ENCODE assay signal across 8 mouse cellular contexts in the genomic region with DNA sequence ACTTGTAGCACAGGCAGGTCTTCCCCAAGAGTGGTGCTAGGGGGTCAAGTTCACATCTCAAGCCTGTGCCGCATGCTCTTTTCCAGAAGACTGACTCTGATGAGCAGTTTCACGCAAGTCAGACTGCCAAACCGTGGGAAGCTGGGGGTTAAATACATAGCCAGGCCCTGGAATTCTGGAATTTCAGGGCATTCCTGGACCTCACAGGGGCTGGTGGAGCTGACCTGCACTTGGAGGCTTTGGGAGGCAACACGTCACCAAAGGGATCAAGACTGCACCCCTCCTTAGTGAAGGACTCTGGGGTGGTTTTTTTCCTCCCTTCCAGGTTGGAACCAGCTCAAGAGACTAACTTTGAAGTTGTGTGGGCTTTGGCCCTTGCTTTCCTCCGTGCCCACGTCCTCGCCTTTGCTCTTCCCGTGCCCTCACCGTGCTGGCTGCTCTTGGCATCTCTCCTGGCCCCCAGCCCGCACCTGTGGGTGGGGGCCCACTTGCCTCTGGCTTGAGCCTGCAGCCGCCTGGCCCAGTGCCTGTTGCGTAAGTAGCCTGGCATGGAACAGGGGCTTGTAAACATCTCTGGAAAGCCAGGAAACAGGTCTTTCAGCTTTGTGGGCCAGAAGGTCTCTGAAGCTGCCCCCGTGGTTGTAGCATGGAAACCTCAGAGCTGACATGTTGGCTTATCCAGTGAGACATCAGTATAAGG. TPM values are rescaled to one million over a fixed set of nuclear protein-coding genes. Genes with fewer than 3 reads are reported as not detected.
DNase-seq lines count a peak whose midpoint lies in the region; ATAC-seq and TF ChIP-seq lines count a peak whose summit lies in the region.

No protein-coding gene starts in this region.

- peak; percentile 97 for DNase-seq in heart, adult 11 months
- DNase-seq in heart, adult 8-10 months (ENCODE audit: low spot score), result no peak
- no peak for DNase-seq in frontal cortex, postnatal 25 days (ENCODE audit: low spot score in 2 of 2)
- no peak for DNase-seq in left cerebral cortex, adult 8-10 months (ENCODE audit: low spot score in 2 of 2)
- no peak for DNase-seq in thymus, postnatal 10 days (ENCODE audit: low spot score in 2 of 2)

- H3ac ChIP-seq in myocyte (ENCODE audit: control insufficient read depth, insufficient read length), result no peak overlapping the region

- no peak overlapping the region for H3K9ac ChIP-seq in embryonic facial prominence, embryonic 13.5 days
- H3K9ac ChIP-seq in kidney, embryonic 14.5 days (ENCODE audit: low read depth, low read length), result no peak overlapping the region

- H3K79me2 ChIP-seq in myocyte (ENCODE audit: control insufficient read depth, insufficient read depth), result peaks cover 55% of the 10 kb centered on the region

- WGBS in embryonic facial prominence, embryonic 13.5 days, result 74% methylated on average over 13 of the region's 13 CpGs
- 67% methylated on average over 13 of the region's 13 CpGs for WGBS in kidney, embryonic 14.5 days

- peak overlapping the region; percentile 28; the same call in 1 of the 2 replicates for H3K27ac ChIP-seq in embryonic facial prominence, embryonic 13.5 days
- H3K27ac ChIP-seq in kidney, embryonic 14.5 days (ENCODE audit: low read depth, low read length), result 0 out of 2 replicates have a peak overlapping the region, but pooled peaks have one; percentile 7

- no peak overlapping the region for H3K4me2 ChIP-seq in embryonic facial prominence, embryonic 13.5 days
- no peak overlapping the region for H3K4me2 ChIP-seq in kidney, embryonic 14.5 days (replicated peaks; ENCODE audit: low read depth, low read length)
- H3K4me2 ChIP-seq in myocyte (ENCODE audit: low read depth), result no peak overlapping the region

- ATAC-seq in embryonic facial prominence, embryonic 13.5 days (ENCODE audit: insufficient number of reproducible peaks, insufficient read depth, low FRiP score, low TSS enrichment, low read depth), result no peak
- ATAC-seq in kidney, embryonic 14.5 days (ENCODE audit: low FRiP score, low TSS enrichment), result no peak

- no peaks in the 10 kb centered on the region for H3K9me3 ChIP-seq in embryonic facial prominence, embryonic 13.5 days
- no peaks in the 10 kb centered on the region for H3K9me3 ChIP-seq in kidney, embryonic 14.5 days (ENCODE audit: control insufficient read depth, low read length)

- no peaks in the 10 kb centered on the region for H3K36me3 ChIP-seq in embryonic facial prominence, embryonic 13.5 days
- no peaks in the 10 kb centered on the region for H3K36me3 ChIP-seq in kidney, embryonic 14.5 days (ENCODE audit: control insufficient read depth, insufficient read depth, low read length)
- H3K36me3 ChIP-seq in myocyte (ENCODE audit: control insufficient read depth, insufficient read depth), result peaks cover 4% of the 10 kb centered on the region

- no peaks in the 10 kb centered on the region for H3K27me3 ChIP-seq in embryonic facial prominence, embryonic 13.5 days
- H3K27me3 ChIP-seq in kidney, embryonic 14.5 days (ENCODE audit: control insufficient read depth, insufficient read depth, low read length), result no peaks in the 10 kb centered on the region
- H3K27me3 ChIP-seq in myocyte (ENCODE audit: control insufficient read depth, insufficient read depth, insufficient read length), result no peaks in the 10 kb centered on the region

- TF ChIP-seq POLR2A in myocyte (IDR thresholded peaks at IDR 0.05; ENCODE audit: insufficient read length, low read depth), result no peak

- no peak overlapping the region for H3K4me3 ChIP-seq in embryonic facial prominence, embryonic 13.5 days
- no peak overlapping the region for H3K4me3 ChIP-seq in kidney, embryonic 14.5 days (ENCODE audit: low read length)
- H3K4me3 ChIP-seq in myocyte, result no peak overlapping the region

- H3K4me1 ChIP-seq in embryonic facial prominence, embryonic 13.5 days, result peaks cover 67% of the 10 kb centered on the region
- H3K4me1 ChIP-seq in kidney, embryonic 14.5 days (ENCODE audit: control insufficient read depth, insufficient read depth, low read length), result peaks cover 53% of the 10 kb centered on the region

TF ChIP-seq in myocyte, 11 proteins besides CTCF, POLR2A, EP300 and RAD21:
- 0 out of 2 replicates have a peak, but pooled peaks have one; percentile 15 for TF ChIP-seq CEBPB (IDR thresholded peaks at IDR 0.05; ENCODE audit: insufficient read depth, poor library complexity, severe bottlenecking)
- TF ChIP-seq POLR2AphosphoS2 (IDR thresholded peaks at IDR 0.05; ENCODE audit: insufficient read length, low read depth), result no peak

RNA-seq across cellular contexts. Expression of gene Sh3bp4, which starts 34.0 kb away (rescaled TPM):
- total RNA-seq in heart, adult 8-10 months (2022), result 10 to 100 TPM in 2 of 4 experiments, 1 to 10 TPM in 2; 7.2 to 13.4 (median 9.7) TPM
- 24.1 and 26.1 TPM in 2 replicates for polyA plus RNA-seq in embryonic facial prominence, embryonic 13.5 days (2015; fragmentation: Nextera tagmentation; extraction: Ambion mirVana)
- polyA plus RNA-seq in kidney, embryonic 14.5 days (2014; fragmentation: Nextera tagmentation; extraction: Ambion mirVana), result 14.9 and 26.1 TPM in 2 replicates
- 23.2 TPM for polyA plus RNA-seq in myocyte (2012; fragmentation: generic; extraction: Trizol)
- total RNA-seq in left cerebral cortex, adult 8-10 months (2022), result 10 to 100 TPM; 16.2 to 17.6 (median 17.2) TPM
